Mouse (Mus musculus) spleen, postnatal 36 days (tissue): ENCODE measurements around the gene Il21r.
A peak's percentile ranks its signal among the peaks of the same experiment; 100 is the strongest.

Experiments
- DNase-seq, 2 experiments: peaks; one replicate each; pipeline ENCODE4 v3.0.0; 2022; ENCODE audit warnings: low spot score in 2 of 2, mixed read lengths in 1 of 2

Gene Il21r

DNA sequence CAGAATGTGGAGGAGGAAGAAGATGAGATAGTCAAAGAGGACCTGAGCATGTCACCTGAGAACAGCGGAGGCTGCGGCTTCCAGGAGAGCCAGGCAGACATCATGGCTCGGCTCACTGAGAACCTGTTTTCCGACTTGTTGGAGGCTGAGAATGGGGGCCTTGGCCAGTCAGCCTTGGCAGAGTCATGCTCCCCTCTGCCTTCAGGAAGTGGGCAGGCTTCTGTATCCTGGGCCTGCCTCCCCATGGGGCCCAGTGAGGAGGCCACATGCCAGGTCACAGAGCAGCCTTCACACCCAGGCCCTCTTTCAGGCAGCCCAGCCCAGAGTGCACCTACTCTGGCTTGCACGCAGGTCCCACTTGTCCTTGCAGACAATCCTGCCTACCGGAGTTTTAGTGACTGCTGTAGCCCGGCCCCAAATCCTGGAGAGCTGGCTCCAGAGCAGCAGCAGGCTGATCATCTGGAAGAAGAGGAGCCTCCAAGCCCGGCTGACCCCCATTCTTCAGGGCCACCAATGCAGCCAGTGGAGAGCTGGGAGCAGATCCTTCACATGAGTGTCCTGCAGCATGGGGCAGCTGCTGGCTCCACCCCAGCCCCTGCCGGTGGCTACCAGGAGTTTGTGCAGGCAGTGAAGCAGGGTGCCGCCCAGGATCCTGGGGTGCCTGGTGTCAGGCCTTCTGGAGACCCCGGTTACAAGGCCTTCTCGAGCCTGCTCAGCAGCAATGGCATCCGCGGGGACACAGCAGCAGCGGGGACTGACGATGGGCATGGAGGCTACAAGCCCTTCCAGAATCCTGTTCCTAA lies 27.3 kb upstream of the Il21r start:
- no peak for DNase-seq

- DNase-seq = no peak
These were observed 26.2 kb upstream of the Il21r start for GRCm38 (mm10) chr7:125576982-125577381.

- no peak for DNase-seq
These were observed 25.6 kb upstream of the Il21r start for GRCm38 (mm10) chr7:125577486-125578088.

DNA sequence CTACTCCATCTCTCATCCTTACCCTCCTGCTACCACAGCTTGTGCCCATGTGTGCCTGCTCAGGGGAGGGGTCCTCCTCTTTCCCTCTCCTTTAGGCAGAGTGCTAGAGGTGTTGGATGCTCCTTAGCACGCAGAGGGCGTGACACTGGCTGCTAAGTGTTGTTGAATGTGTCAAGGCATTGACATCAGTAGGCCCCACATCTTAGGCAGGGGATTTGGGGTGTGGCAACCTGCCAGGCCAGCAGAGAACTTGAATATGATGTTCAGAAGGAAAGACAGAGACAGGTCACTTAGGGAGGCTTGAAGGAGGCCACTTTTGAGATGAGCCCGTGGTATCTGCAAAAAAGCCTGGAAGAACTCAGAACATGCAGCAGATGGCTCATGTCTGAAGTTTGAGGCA lies 25.1 kb upstream of the Il21r start:
- DNase-seq = no peak

DNA sequence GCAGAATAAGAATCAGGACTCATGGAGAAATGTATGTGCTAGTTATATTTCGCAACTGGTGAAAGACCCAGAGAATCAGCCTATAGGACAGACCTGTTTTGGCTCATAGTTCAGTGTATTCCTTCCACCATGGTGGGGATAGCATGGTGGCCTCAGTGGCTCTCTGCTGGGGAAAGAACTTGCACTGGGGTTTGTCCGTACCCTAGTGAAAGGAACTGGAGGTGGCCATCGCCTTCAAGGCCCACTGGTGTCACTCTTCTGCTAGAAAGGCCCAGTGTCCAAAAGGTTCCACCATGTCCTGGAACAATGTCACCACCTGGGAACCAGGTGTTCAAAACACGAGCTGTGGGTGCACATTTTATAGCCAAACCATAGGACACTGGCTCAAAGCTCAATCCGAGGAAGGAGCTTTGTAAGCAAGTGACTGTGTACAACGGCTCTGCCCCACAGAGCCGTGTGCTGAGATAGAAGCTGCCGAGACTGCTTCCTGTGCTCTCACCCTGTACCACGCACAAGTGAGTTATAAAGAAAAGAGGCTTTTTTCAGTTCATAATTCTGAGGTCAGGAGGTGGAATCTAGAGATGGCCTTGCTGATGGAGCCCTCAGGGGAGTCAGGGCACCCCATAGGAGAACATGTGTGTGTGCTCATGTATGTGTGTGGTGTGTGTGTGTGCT lies 23.5 kb upstream of the Il21r start:
- no peak for DNase-seq

- DNase-seq = no peak
These were observed 23.0 kb upstream of the Il21r start for GRCm38 (mm10) chr7:125580220-125580549.

DNA sequence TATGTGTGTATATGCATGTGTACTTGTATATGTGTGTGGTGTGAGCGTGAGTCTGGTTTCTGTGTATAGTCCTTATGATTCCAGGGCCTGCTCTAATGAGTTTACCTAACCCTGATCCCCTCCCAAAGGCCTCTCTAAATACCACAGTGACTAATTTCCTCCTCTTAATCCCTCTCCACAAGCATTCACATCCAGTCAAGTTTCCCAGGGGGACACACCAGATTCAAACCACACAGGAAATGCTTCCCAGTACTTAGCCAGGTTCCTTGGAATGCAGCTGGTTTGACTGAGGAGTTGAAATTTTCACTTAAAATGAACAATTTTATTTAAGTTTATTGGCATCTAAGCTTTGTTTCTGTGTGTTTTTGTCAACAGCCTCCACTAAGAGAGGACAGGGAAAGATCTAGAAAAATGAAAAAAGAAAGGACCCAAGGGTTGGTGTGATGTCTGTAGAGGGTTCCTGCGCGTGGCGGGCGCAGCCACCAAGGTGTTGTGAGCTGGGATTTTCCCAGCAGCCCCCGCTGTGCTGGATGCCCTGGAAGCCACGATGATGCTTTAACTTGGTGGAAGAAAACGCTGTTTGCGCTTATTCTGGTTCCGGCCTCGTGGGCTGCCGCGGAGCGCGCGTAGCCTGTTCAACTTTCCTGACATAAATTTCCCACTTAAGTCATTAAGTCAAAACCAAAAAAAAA lies 22.5 kb upstream of the Il21r start:
- no peak for DNase-seq

GRCm38 (mm10) chr7:125581317-125581672 lies 21.9 kb upstream of the Il21r start:
- DNase-seq = peak; percentile 83 to 85

DNA sequence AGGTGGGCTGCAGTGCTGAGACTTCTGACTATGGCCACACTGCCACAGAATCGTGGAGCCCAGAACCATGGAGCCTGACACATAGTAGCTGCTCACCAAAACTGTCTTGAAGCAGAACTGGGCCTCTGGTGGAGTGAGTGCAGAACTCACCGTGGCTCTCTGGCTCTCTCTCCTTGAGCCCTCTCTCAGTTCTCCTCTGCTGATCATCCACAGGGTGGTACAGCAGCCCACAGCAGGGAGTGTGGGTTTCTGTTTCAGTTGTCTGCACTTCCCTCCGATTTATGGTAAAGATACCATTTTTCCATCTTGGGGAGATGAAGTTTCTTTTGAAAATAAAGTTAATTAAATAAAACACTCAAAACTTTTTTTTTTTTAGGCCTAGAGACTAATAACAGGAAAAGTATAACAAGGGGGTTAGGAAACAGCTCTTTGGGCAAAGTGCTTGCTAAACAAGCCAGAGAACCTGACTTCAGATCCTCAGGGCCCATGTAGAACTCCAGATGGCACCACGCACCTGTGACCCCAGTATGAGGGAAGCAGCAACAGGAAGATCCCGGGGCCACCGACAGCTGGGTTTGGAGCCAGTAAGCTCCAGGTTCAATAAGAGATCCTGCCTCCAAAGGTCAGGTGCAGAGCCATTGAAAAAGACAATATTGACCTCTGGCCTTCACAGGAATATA lies 19.8 kb upstream of the Il21r start:
- DNase-seq = peak; percentile 57 to 60

- peak in 1 of 2 experiments; percentile 17 for DNase-seq
These were observed 19.2 kb upstream of the Il21r start for GRCm38 (mm10) chr7:125584005-125584369.

DNA sequence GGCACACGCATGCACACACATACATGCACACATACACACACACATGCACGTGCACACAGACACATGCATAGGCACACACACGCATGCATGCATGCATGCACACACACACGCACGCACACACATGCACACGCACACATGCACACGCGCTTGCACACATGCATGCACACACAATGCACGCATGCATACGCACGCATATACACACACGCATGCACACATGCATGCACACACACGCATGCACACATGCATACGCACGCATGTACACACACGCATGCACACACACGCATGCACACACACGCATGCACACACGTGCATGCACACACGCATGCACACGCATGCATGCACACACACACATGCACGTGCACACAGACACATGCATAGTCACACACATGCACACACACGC lies 16.9 kb upstream of the Il21r start:
- DNase-seq = no peak

GRCm38 (mm10) chr7:125588721-125589120 lies 14.5 kb upstream of the Il21r start:
- DNase-seq = peak; percentile 85 to 87

DNA sequence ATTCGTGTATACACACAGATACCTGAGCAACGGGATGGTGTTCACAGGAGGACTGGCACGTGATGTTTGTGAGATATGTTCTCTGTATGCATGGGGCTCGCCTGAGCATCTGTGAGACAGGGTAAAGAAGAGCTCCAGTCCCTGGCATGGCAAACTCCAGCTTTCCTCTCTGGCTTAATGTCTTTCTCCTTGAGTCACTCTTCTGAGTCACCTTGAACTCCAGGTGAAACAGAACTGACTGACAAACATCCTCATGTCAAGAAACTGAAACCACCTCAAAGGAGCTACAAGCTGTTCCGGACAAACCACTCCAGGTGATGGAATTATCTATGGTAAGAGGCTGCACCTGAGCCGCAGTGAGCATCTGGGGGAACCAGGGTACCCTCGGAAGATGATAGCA lies 13.3 kb upstream of the Il21r start:
- no peak for DNase-seq

- DNase-seq = peak; percentile 79 to 82
These were observed 9.4 kb upstream of the Il21r start for GRCm38 (mm10) chr7:125593831-125594230.

- no peak for DNase-seq
These were observed 6.8 kb upstream of the Il21r start for GRCm38 (mm10) chr7:125596406-125596805.

- peak; percentile 70 to 74 for DNase-seq
These were observed 6.1 kb upstream of the Il21r start for GRCm38 (mm10) chr7:125597083-125597482.

DNA sequence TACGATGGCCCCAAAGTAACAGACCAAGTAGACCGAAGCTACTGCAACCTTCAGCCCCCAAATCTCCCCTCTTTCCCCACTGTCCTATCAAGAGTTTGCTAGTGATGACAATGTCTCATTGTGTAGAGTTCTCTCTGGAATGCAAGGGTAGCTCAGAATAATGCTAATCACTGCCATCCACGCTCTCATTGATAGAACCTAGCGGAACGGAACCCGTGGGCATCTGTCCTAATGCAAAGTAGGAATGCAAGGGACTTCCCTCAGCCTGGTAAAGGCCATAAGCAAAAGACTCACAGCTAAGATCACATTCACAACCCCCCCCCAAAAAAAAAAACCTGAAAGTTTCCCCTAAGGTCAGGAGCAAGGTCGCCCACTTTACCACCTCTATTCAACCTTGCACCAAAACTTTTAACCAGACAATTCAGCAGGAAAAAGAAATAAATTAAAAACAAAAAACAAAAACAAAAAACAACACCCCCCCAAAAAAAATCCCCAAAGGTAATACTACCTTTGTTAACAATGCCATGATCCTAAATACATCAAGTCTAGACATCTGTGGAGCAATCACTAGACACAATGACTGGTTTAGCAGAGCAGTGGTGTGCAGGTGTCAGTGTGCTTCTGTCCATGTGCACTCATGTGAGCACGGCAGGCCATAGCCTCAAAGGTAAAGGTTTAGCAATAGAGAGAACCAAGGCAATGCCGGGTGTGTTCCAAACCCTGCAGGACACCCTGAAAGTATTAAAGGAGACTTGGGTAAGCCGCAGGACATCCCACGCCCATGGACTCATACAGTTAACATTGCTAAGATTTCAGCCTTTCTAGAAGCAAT lies 5.5 kb upstream of the Il21r start:
- peak in 1 of 2 experiments; percentile 26 for DNase-seq

DNA sequence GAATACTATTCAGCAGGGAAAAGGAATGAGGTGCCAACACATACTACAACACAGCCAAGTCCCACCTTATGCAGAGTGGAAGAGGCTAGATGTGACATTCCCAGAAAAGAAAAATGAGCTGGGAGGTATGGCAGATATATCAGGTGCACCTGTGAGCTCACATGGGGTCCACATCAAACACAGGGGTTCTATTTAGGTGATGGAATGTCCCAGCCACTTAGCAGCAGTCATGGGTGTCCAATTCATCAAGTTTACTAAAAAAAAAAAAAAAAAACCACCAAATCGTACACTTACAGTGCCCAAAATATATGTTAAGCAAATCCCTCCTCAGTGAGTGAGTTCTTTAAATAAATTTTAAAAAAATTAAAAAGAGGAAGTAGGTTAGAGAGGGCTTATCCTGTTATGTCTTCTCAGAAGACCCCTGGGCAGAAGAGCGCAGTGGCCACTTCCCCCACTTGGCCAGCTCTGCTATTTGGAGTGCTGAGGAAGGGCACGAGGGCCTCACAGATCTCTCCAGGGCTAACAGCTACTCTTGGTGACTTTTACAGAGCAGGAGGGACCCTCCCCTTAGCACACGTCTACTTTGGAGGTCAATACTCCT lies 3.8 kb upstream of the Il21r start:
- peak; percentile 65 to 70 for DNase-seq

GRCm38 (mm10) chr7:125600136-125600535 lies 3.1 kb upstream of the Il21r start:
- no peak for DNase-seq

DNA sequence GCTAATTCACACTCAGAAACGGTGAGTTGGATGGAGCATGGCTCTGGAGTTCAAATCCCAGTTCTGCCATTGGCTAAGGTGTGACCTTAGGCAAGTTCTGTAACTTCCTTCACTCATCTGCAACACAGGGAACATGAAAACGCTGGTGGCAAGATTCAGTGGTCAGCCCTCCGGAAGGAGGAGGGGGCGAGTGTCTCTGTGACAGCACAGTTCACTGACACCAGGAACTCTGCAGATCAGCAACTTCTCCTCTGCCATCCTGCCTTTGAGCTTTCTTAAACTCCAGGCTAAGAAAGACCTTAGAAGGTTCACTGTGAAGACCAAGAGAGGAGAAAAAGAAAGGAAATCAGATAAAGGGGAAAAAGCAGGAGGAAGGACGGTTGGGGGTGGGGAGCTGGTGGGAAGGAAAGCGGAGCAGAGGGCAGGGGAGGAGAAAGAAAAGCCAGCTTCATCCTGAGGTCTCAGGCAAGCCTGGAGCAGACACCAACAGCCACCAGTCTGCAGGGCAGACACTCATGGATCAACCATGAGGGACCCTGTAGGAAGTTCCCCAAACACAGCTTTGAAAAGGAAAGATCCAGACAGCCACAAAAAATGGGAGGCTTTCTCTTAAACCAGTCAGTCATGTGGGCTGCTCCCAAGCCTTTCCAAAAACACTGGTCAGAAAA lies 2.5 kb upstream of the Il21r start:
- DNase-seq = peak; percentile 63 to 68
